Mouse (Mus musculus): ENCODE measurements around the gene Mthfsd. TPM values are rescaled to one million over a fixed set of nuclear protein-coding genes. Genes with fewer than 3 reads are reported as not detected.

Gene Mthfsd
- polyA plus RNA-seq, 2 experiments from 2014 or later, result 19.7 to 36.8 TPM

DNA sequence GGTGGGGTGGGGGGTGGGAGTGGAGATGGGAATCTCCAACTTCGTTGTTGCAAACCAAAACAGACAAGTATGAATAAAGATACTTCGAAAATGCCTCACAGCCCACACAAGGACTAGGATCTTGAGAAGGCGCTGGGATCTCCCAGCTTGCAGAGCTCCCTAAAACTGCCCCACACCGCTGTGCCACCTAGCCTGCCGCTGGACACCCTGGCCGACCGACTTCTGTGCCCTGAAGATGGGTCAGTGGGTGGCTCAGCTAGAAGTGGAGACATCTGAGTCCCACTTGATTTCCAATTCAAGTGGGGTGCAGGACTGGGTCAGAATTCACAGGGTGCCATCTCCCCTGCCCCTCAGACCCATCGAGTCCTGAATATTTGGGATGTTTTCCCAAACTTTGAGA, 13.5 kb upstream of the Mthfsd start:
- no peak for ATAC-seq

DNA sequence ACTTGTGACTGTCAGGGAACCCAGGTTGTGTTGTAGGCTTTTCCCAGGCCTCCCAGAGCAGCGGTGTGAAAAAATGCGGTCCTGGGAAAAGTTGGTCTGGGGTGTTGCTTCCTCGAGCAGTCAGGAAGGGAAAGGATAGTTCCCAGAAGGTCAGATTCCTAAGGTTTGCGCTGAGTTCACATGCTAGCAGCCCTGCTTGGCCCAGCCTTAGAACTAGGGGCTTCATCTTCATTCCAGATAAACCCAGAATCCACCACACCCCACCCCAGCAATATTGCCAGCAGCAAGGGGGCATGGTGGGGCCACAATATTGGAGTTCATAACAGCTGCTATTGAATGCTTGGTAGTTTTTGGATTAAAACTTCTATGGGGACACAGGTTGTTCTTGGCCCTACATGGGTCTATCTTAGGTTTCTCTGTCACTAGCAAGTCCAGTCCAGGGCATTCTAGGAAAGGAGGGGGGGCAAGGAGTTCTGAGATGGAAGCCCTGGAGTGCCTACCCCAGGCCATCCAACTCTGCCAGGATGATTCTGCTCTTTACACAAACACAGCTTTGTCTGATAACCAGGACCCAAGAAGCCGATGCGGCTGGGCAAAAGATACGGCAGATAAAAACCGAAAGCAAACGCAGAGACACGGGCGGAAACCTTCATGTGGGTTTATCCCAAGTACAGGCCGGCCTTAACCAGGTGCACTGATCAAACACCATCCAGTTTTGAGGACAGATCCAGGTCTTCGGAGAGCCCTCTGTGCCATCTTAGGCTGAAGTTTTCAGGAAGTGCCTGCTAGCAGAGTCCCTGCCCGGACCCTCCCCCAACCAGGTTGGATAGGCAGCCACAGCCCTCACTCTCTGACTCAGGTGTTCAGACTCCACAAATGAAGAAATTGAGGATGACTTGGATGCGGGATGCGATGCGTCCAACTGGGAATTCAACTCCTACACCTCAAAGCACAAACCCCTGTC, 12.5 kb upstream of the Mthfsd start:
- ATAC-seq, result no peak

DNA sequence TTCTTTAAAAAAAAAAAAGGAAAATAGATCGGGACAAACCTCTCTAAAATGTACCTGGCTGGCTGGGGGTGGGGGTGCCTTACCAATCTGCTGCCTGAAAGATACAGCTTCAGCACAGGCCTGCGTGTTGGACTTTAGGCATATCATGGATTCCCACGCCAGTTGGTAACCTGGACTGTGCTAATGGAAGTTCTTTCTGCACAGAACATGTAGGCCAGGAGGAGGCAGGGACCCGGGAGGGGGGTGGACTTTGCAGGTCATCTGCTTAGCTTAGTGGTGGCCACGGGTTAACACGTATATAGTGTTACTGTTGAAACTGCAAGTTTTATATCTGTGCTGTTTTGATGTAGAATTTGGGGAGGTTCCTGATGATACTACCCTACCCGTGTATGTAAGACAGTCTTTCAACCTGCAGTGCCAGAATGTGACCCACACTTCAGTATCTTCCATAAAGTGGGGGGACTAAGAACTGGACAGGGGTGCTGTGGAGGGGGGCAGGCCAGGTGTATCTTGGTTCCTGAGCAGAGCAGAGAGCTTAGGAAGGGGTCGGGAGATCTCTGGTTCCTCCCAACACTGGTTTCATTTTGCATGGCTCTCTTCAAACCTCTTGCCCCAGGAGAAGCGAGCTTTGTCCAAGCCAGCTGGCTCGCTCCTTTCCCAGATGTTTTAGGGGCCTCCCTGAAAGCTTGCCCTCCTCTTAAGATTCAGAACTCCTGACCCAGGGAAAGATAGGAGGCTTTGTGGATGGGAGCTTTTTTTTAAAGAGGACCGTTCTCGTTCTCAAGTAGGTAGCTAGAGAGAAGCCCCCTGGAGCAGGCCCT, 11.7 kb upstream of the Mthfsd start:
- ATAC-seq, result no peak

DNA sequence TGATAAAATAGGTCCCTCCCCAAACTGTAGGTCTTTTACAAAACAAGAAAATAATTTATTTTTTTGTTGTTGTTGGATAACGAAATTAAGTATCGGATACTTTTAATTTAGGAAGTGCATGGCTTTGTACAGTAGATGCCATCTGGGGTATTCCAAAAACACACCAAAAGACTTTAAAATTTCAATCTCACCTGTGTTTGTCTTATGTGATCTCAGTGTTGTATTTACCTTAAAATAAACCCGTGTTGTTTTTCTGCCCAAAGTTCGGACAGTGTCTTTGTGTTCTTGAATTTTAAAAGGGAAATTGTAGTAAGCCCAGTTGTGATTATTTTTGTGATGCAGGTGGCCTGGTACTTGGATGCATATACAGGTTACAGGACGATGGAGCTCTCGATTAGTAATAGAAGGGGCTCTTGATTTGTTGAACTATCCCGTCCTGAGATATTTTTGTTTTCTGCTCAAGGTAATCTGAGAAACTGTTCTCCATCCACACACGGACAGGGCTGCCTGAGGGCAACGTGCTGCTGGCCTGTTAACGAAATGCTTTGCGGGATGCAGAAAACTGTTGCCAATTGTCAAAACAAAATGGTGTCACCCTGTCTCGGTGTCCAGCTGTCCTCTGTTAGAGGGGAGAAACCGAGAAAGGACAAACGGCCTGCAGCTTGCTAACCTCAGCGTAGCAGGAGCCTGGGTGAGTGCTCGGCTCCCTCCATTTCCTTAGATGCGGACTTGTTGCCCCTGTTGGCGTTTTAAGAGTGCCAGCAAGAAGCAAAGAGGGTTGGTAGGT, 10.6 kb upstream of the Mthfsd start:
- ATAC-seq, result no peak

DNA sequence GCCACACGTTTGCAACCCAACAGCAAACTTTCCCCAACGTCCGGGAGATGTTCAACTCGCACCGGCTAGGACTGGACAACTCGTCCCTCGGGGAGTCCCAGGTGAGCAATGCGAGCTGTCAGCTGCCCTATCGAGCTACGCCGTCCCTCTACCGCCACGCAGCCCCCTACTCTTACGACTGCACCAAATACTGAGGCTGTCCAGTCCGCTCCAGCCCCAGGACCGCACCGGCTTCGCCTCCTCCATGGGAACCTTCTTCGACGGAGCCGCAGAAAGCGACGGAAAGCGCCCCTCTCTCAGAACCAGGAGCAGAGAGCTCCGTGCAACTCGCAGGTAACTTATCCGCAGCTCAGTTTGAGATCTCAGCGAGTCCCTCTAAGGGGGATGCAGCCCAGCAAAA, 9.7 kb upstream of the Mthfsd start:
- ATAC-seq, result no peak

DNA sequence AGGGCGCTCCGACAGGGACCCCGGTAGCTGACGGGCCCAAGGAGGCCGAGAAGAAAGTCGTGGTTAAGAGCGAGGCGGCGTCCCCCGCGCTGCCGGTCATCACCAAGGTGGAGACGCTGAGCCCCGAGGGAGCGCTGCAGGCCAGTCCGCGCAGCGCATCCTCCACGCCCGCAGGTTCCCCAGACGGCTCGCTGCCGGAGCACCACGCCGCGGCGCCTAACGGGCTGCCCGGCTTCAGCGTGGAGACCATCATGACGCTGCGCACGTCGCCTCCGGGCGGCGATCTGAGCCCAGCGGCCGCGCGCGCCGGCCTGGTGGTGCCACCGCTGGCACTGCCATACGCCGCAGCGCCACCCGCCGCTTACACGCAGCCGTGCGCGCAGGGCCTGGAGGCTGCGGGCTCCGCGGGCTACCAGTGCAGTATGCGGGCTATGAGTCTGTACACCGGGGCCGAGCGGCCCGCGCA, 9.0 kb upstream of the Mthfsd start:
- no peak for ATAC-seq

DNA sequence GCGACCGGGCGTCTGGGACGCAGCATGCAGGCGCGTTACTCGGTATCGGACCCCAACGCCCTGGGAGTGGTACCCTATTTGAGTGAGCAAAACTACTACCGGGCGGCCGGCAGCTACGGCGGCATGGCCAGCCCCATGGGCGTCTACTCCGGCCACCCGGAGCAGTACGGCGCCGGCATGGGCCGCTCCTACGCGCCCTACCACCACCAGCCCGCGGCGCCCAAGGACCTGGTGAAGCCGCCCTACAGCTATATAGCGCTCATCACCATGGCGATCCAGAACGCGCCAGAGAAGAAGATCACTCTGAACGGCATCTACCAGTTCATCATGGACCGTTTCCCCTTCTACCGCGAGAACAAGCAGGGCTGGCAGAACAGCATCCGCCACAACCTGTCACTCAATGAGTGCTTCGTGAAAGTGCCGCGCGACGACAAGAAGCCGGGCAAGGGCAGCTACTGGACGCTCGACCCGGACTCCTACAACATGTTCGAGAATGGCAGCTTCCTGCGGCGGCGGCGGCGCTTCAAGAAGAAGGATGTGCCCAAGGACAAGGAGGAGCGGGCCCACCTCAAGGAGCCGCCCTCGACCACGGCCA, 8.5 kb upstream of the Mthfsd start:
- ATAC-seq, result no peak

DNA sequence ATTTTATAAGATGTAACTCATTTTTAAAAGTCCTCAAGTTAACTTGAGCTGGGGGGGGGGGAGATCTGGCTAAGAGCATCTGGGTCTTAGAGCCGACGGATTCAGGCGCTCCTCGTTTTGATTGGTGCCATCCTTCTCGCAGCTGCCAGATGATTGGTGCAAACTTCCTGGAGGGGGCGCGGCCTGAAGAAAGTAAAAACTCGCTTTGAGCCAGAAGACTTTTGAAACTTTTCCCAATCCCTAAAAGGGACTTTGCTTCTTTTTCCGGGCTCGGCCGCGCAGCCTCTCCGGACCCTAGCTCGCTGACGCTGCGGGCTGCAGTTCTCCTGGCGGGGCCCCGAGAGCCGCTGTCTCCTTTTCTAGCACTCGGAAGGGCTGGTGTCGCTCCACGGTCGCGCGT, 7.8 kb upstream of the Mthfsd start, which contains the start of gene Foxc2:
TSS of gene Foxc2 (plus strand) at position 224 of the 400 bp plus-strand sequence.
- ATAC-seq, result peak; percentile 75

DNA sequence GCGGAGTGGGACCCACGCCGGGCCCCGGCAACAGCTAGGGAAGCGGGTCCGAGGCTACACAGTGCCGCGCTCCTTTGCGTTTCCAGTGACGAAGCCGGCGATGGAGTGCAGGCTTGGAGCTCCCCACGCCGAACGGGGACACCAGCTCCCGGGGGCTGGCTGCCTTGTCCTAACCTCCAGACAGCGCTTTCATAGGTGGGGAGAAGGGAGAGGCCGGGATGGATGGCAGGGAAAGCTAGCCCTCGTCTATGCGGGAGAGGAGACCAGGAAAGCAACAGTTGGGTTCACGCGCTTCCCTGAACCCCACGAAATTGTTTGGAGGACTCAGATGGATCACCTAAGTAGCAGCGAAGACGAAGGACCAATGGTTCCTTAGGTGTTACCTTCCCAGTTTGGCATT, 6.9 kb upstream of the Mthfsd start:
- no peak for ATAC-seq

DNA sequence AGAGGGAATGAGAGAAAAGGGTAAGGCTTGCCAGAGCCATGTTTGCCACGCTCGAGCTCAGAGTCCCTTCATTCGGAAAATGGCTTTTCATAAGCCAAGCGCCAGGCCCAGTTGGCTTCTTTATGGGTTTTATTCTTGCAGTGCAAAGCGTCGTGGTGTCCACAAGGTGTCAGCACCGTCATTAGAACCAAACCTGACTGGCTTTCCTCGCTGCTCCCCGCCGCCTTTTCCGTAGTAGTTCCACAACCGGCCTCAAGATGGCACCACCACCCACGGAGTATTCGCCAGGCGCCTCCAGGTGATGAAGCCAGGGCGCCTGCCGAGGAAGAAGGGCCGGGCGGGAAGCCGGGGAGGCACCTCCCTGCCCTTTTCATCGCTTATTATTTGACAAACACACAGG, 5.1 kb upstream of the Mthfsd start:
- ATAC-seq, result peak; percentile 79

DNA sequence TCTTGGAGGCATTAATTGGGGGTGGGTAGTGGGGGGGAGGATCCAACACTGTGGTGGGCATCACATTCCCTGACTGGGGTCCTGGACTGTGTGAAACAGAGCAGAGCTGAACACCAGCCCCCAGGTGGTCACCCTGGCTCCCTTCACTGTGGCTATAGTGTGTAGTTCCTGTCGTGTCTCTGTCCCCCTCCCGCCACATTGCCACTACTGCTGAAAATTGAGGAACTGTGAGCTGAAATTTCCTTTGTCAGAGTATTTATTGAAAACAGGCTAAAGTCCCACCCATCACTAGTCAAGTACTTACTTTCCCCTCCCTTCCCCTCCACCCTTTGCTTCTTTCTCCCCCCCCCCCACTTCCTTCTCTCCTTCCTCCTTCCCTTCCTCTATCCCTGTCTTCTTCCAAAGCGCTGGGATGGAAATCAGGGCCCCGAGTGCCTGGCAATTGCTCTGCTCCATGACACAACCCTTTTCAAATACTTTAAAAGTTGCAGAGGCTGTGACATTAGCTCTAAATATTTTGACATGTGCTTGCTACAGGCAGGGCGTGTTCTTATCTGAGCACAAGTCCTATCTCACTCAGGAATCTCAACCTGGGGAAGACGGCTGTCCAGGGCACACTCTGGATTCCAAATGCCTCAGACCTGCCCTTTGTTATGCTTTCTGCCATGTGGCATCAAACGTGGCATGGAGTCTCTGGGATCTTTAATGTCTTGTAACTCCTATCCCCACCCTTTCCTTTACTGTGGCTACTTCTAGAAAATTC, 3.1 kb upstream of the Mthfsd start:
- ATAC-seq, result no peak

DNA sequence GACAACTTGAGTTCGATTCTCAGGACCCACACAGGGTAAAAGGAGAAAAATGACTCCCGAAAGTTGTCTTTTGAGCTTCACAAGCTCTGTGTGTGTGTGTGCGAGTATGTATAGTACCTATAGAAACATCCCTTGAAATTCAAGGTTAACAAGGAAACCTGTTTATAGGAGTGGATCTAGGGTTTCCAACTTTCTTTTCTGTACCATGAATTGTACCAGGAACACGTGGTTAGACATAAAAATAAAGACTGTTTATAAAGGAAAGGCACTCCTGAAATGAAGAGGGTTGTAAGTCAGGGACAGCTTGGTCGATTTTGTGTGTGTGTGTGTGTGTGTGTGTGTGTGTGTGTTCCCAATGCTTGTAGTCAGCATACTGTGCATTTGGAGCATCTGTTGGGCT, 465 bp upstream of the Mthfsd start:
- no peak for ATAC-seq

DNA sequence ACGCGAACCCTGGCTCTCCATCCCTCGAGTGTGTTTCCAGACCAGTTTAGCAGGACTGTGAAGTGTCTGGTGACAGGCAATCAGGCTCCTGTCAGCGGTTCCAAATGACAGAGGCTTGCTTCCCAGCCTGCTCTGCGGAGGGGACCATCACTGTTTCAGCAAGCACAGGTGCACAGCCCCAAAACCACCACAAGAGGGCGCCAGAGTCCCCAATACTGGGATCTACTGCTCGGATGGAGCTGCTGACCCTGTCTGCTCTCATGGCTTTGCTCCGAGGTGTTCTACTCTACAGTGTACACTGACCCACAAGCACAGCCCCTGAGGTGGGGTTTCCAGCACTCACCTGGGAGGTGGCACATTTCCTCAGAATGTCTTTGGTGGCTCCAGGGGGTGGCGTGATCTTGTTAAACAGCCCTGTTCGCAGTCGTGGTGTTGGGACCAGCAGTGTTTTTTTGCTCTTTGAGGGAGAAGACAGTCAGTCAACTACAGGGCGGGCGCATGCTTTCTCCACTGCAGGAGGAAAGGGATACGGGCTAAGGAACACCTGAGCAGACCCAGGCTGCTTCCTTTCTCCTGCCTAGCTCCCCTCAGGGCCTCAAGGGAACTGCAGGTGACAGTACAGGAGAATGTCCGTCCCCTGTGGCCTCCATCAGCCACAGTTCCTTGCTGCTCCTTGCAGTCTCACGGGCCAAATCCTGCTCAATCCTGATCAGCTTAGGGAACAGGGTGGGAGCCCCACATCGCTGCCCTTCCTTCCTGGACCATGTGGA, 4.0 kb downstream of the Mthfsd start:
- no peak for ATAC-seq

DNA sequence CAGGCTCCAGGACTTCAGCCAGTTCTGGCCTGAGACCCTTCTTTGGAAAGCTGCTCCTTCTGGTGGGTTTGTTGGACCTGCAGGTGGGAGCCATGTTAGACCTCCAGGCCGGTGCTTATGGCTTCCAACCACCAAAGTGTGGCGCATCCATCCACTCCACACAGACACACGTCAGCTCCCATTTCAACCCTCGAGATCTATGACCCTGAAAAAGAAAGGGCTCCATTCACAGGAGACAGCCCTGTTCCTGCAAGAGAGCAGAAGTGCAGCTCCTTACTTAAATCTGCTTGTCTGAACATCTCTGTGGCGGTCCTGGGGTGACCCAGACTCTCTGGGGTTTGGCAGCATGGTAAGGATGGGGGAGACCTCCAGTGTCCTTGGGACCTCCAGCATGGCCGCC, 14.7 kb downstream of the Mthfsd start:
- ATAC-seq, result no peak

DNA sequence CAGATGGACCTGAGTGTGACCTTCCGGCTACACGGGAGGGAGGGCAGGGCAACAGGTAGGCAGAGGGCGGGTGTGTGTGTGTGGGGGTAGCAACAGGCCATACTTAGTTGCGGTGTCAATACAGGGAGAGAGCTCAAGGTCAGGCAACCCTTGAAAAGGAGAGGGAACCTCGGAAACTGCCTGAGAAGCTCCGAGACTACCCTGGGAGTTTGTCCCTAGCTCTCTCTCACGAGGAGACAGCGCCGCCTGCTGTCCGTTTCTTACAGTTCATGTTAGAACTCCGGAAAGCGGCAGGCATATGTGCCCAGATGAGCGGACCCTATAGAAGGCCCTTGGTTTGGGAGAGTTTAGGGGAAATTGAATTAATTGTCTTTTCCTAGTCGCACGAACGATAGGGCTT, 15.6 kb downstream of the Mthfsd start:
- peak; percentile 75 for ATAC-seq

DNA sequence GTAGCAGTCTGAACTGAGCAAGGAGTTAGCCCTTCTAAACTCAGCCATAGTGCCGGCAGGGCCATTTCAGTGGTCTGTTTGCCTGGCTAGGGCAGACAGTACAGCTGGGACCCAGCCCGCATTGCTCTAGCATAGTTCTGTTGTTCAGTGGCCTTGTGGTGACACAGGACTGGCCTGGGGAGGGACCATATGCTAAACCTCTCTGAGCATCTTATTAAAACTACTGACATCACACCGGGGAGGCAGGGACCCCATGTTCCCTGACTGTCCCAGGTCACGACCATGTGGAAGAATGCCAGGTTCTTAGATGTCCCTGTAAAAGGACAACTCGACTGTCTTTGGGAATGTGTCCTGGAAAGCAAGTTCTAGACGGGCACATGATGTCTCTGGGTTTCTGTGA, 16.1 kb downstream of the Mthfsd start:
- ATAC-seq, result no peak

DNA sequence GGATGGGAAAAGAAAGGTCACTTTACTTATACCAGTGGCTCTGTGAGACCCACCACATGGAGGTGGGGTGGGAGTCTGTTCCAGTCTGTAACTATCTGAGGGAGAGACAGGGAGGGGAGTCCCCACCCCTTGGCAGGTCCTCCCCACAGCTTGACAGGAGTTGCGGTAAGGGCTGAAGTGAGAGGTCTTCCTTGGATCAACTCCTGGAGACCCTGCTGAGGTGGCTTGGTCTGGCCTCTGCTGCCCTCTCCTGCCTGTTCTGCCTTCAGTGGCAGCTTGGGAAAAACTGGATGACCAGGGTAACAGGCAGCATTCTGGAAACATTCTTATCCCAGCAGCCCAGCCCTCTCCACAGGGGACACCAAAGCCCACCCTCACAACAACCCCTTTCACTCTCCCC, 17.5 kb downstream of the Mthfsd start:
- ATAC-seq, result no peak

DNA sequence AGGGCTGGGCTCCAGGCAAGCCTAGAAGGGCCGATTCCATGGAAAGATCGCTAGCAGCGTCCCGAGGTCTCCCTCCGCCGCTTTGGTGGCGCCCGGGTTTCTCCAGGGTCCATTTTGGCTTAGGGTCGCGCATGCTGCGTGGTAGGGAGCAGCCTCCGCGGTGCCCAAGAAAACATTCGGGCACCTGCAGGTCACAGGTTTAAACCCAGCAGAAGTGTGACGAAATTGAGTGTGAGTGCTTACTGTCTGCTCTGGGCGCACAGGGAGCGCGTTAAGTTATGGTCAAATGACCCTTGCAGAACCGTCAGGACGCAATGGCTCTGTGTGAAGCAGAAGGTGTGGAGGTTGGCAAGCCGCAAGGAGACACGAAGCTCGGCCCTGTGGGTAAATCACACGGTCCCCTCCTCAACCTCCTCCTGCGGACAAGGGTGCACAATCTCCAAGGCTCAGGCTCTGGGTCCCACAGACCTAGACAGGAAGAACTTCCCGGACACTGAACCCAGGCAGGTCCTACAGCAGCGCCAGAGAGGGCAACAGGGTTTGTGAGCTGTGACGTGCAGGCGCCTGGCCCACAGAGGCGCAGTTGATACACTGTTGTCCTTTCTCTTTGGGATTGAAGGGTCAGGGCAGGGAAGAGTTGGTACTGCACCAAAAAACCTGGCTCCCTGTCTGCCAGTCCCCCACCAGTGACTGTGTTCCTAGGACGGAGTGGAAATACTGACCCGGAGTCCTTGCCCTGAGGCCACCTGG, 18.4 kb downstream of the Mthfsd start:
- no peak for ATAC-seq

DNA sequence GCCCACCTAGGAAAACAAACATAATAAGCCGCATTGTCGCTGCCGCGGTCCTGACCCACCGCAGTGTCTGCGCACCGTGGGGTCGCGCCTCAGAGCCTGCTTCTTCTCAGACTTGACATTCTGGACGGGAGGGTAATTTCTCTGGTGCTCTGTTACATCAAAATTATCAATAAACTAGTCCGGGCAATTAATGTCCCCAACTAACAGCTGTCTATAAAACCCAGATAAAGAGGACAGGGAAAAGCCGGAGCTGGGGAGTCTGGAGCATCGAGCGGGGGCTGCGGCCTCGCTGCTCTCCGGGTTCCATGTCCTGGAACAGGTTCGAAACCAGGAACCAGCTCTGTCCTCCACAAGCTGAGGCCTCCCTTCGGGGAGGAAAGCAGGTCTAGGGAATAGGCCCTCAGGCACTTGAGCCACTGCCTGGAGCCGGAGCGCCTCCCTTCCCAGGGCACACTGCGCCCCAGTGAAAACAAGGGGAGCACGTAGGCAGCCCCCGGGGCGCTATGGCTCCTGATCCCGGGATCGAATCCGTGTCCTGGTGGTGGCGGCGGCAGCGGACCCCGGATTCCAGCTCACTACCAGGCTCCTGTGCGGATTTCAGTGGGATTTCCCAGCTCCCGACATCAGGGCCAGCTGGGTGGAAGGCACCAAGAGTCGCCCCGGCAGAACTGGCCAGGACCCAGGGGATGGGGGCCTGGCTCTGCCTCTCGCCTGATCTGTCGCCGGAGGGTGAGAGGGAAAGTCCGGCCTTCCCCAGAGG, 19.1 kb downstream of the Mthfsd start:
- ATAC-seq, result no peak
